Mouse (Mus musculus) C2C12 (cell line): Measurements from ENCODE around the gene Dnajc25. TPM values are rescaled to one million over a fixed set of nuclear protein-coding genes. Genes with fewer than 3 reads are reported as not detected.

Source experiments
- H3K27me3 ChIP-seq: one replicate; pipeline ENCODE4 v1.6.1; 2011; ENCODE audit not compliant: control insufficient read depth, insufficient read depth, insufficient read length
- H3K36me3 ChIP-seq: one replicate; pipeline ENCODE4 v1.6.1; 2011; ENCODE audit not compliant: control insufficient read depth, insufficient read depth
- H3K4me3 ChIP-seq: one replicate; pipeline ENCODE4 v1.5.1; 2011; ENCODE audit warnings: mild to moderate bottlenecking, control low read depth; ENCODE audit not compliant: poor library complexity, insufficient read depth, severe bottlenecking
- H3K79me2 ChIP-seq: one replicate; pipeline ENCODE4 v1.6.1; 2011; ENCODE audit not compliant: control insufficient read depth, insufficient read depth
- H3K79me3 ChIP-seq: one replicate; pipeline ENCODE4 v1.6.1; 2011; ENCODE audit warnings: low read depth, control low read depth
- H3ac ChIP-seq: one replicate; pipeline ENCODE3; 2011; ENCODE audit warnings: low read depth; ENCODE audit not compliant: control insufficient read depth, insufficient read length
- CEBPB ChIP-seq: IDR thresholded peaks from one replicate; pipeline ENCODE4 v1.6.1; 2011; ENCODE audit warnings: low read depth, mild to moderate bottlenecking, control low read depth, moderate library complexity
- CTCF ChIP-seq: IDR thresholded peaks from one replicate; pipeline ENCODE4 v1.5.1; 2011; ENCODE audit not compliant: control insufficient read depth, insufficient read depth, insufficient read length
- FOSL1 ChIP-seq: IDR thresholded peaks from one replicate; pipeline ENCODE4 v1.8.0; 2011; ENCODE audit warnings: mild to moderate bottlenecking, low read length; ENCODE audit not compliant: poor library complexity, insufficient read depth, severe bottlenecking
- MAX ChIP-seq: IDR thresholded peaks from one replicate; pipeline ENCODE4 v1.6.1; 2011; ENCODE audit warnings: mild to moderate bottlenecking, control low read depth
- MYOD1 ChIP-seq: IDR thresholded peaks from one replicate; pipeline ENCODE4 v1.6.1; 2011; ENCODE audit warnings: low read depth; ENCODE audit not compliant: control insufficient read depth, insufficient read length
- MYOG ChIP-seq: IDR thresholded peaks from one replicate; pipeline ENCODE4 v1.6.1; 2011; ENCODE audit not compliant: control insufficient read depth, insufficient read length; ENCODE audit errors: extremely low read depth
- USF1 ChIP-seq: IDR thresholded peaks from one replicate; pipeline ENCODE4 v1.6.1; 2011; ENCODE audit warnings: low read depth, mild to moderate bottlenecking, control low read depth, moderate library complexity
- polyA plus RNA-seq: library from polyadenylated mRNA; unstranded; fragments of >200 nt; fragmentation: generic; extraction: Trizol; gene quantifications from one replicate; pipeline ENCODE4 v1.2.1, GENCODE M21; 2012; ENCODE audit warnings: missing spikeins

Gene Dnajc25
- polyA plus RNA-seq, 1 experiment: 7.4 TPM

DNA sequence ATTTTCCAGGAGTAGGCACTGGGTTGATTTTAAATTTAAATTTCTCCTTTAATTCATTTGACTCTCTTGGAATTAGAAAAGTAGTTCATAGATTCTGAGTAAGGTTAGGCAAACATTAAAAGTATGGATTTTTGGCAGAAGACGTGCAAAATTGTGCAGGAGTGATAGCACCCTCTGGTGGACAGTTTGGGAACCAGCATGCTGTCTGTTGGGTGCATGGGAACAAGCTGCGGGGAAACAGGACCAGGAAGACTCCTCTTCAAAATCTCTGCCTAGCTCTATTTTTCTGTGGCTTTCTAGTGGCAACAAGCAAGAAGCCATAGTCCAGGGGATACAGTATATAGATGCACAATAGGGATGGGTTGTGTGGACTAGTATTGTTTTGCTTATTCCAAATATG, 4.8 kb downstream of the Dnajc25 start:
- no peaks in the 10 kb centered on the region for H3K36me3 ChIP-seq
- H3K79me3 ChIP-seq: peaks cover 13% of the 10 kb centered on the region
- no peak overlapping the region for H3K4me3 ChIP-seq
- no peaks in the 10 kb centered on the region for H3K27me3 ChIP-seq
- TF ChIP-seq CTCF (peak; percentile 76), MYOD1 (no peak), FOSL1 (no peak), MAX (peak; percentile 68), CEBPB (no peak), USF1 (no peak), MYOG (no peak)
- H3K79me2 ChIP-seq: peaks cover 17% of the 10 kb centered on the region
- no peak overlapping the region for H3ac ChIP-seq

DNA sequence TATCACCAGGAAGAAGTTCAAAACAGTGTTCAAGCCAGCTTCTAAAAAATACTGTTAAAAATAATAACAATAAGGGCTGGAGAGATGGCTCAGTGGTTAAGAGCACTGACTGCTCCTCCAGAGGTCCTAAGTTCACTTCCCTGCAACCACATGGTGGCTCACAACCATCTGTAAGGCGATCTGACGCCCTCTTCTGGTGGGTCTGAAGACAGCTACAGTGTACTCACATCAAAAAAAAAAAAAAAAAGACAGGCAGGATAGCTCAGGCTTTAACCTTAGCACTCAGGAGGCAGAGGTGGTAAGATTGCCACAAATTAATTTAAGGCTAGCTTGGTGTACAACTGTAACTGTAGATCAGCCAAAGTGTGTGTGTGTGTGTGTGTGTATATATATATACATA, 5.8 kb downstream of the Dnajc25 start:
- peaks cover 22% of the 10 kb centered on the region for H3K79me3 ChIP-seq
- no peaks in the 10 kb centered on the region for H3K36me3 ChIP-seq
- H3K79me2 ChIP-seq: peaks cover 27% of the 10 kb centered on the region
- H3K4me3 ChIP-seq: no peak overlapping the region
- TF ChIP-seq USF1 (no peak), MYOG (no peak), MYOD1 (no peak), FOSL1 (no peak), CTCF (peak; percentile 33)
- H3ac ChIP-seq: no peak overlapping the region
- no peaks in the 10 kb centered on the region for H3K27me3 ChIP-seq

DNA sequence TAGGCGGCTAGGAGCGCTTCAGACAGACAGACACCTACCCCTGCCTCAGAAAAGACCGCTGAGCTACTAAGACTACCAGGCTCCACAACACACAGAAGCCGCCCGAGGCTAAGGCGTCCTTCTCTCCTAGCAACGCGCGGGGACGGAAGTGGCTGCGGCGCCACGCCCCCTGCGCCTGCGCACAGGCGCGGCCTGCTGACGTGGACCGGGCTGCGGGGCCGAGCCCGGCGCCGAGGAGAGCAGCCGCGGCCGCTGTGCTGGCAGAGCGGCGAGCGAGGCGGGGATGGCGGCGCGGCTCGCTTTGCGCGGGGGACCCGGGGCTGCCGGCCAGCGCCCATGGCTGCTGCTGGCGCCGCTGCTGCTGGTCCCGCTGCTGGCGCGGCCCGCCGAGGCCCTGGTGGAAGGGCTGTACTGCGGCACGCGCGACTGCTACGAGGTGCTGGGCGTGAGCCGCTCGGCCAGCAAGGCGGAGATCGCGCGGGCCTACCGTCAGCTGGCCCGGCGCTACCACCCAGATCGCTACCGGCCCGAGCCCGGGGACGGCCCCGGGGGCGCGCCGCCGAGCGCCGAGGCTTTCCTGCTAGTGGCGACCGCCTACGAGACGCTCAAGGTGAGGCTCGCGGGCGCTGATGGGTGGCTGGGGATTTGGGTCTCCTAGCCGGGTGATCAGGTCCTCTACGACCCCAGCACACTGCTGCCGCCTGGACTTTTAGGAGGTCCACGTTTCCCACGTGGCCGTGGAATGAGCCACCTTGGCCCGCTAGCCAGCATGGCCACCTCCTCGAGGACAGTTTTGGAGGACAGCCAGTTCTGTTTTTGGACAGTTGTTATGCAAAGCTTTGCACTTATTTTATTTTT, 8.3 kb downstream of the Dnajc25 start, which contains the start of gene Gm20503:
TSS of gene Gm20503 (plus strand) at position 263 of the 858 bp plus-strand sequence.
- Histone ChIP-seq H3K79me3 (peaks cover 44% of the 10 kb centered on the region), H3K79me2 (peaks cover 52% of the 10 kb centered on the region), H3K4me3 (peak within 1 kb of the TSS; percentile 84), H3K27me3 (no peaks in the 10 kb centered on the region), H3K36me3 (no peaks in the 10 kb centered on the region), H3ac (peak within 1 kb of the TSS; percentile 96)
- peak; percentile 59 for TF ChIP-seq MAX
- TF ChIP-seq USF1: no peak

DNA sequence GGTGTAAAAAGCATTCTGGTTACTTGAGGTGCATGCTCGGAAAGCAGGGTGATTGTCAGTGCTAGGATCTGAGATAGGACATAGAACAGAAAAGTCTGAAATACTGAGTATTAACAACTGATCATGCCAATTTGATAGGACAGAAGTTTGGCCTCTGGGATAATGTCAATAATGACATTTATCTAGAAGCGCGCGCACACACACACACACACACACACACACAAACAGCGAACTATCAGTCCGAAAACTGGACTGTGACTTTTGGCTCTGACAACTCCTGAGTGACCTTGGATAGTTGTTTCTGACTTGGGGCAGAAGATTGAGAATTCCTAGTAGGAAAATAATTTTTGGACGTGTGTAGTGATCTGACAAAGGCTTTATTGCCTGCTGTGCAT, 8.9 kb downstream of the Dnajc25 start:
- Histone ChIP-seq H3ac (peak overlapping the region; percentile 96), H3K79me2 (peaks cover 59% of the 10 kb centered on the region), H3K36me3 (no peaks in the 10 kb centered on the region), H3K27me3 (no peaks in the 10 kb centered on the region), H3K79me3 (peaks cover 49% of the 10 kb centered on the region), H3K4me3 (peak overlapping the region; percentile 84)
- TF ChIP-seq CEBPB (no peak), CTCF (no peak), MYOG (no peak), USF1 (no peak), MAX (no peak), FOSL1 (no peak), MYOD1 (no peak)

DNA sequence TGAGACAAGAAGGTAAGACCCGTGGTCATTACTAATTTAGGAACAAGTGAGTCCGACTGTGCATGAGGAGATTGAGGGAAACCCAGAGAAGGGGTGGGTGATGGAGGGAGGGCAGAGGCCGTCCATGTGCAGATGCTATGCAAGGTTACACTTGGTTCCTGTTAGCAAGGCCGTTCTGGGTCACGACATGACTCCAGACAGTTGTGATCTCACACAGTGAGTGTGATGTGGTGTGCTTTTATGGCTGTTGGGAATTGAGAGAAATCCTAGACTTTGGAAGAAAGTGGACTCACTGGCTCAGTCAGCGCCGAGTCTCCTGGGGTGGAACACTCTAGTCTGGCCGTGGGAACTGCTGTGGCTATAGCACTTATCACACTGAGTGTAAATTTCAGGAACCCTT, 11.3 kb downstream of the Dnajc25 start:
- TF ChIP-seq CEBPB: no peak
- no peak for TF ChIP-seq MAX
- no peak for TF ChIP-seq MYOD1
- TF ChIP-seq MYOG: no peak
- TF ChIP-seq USF1: no peak
- H3K27me3 ChIP-seq: no peaks in the 10 kb centered on the region
- H3K79me2 ChIP-seq: peaks cover 83% of the 10 kb centered on the region
- peak overlapping the region; percentile 8 for H3ac ChIP-seq
- H3K36me3 ChIP-seq: no peaks in the 10 kb centered on the region
- H3K79me3 ChIP-seq: peaks cover 71% of the 10 kb centered on the region
- no peak overlapping the region for H3K4me3 ChIP-seq

DNA sequence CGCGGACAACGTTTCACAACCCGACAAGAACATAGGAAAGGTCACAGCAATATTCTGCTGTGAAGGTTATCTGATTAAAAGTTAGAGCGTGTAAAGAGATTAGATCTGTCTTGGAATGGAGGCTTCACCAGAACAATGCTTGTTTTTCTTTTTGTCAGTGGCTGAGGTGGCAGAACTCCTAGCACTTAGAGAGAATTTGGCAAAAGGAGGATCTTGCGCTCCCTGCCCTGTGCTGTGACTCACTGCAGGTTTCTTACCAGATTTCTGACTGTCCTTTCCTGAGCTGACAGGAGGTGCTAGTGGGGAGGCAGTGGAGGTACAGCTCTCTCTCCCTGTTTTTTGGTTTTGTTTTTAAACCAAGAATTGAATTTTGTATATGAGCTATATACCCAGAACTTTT, 12.2 kb downstream of the Dnajc25 start:
- TF ChIP-seq MAX (no peak), USF1 (no peak), FOSL1 (no peak), MYOD1 (no peak), CEBPB (no peak), CTCF (no peak), MYOG (no peak)
- Histone ChIP-seq H3K27me3 (no peaks in the 10 kb centered on the region), H3ac (no peak overlapping the region), H3K4me3 (no peak overlapping the region), H3K79me2 (peaks cover 91% of the 10 kb centered on the region), H3K36me3 (no peaks in the 10 kb centered on the region), H3K79me3 (peaks cover 76% of the 10 kb centered on the region)
